8 mouse cellular contexts compared by ENCODE assay signal in genomic region chr10:128817033-128817432, GRCm38 (mm10). TPM values are rescaled to one million over a fixed set of nuclear protein-coding genes. Genes with fewer than 3 reads are reported as not detected.
DNase-seq lines count a peak whose midpoint lies in the region; ATAC-seq and TF ChIP-seq lines count a peak whose summit lies in the region.
"Had no signal": no experiment of that assay in that cellular context is flagged by ENCODE, and none has a peak within 500 bp of the region (broad histone marks: within the 10 kb centered on the region; RNA-seq: fewer than 3 reads in every experiment).

Gene Sarnp, plus strand, starts transcription at chr10:128817333.

- ATAC-seq in activated CD4-positive, CD25-positive, alpha-beta regulatory T cell, adult 4 months = no peak
- ATAC-seq in forebrain, postnatal 0 days = no peak
- no peak for ATAC-seq in hindbrain, embryonic 13.5 days (ENCODE audit: low FRiP score)
- ATAC-seq in liver, embryonic 16.5 days (ENCODE audit: low read depth) = no peak

- in situ Hi-C loops in CH12.LX (cut with MboI; ENCODE audit: low pct_ligation_motif_present, low pct_unique_long_range_greater_than_20kb, low sequenced_read_pairs) = no loop called here

- TF ChIP-seq EP300 in CH12.LX (IDR thresholded peaks at IDR 0.05; ENCODE audit: low read length) = no peak

- no peak for TF ChIP-seq RAD21 in CH12.LX (IDR thresholded peaks at IDR 0.05; ENCODE audit: low read depth, low read length)

- no peak within 1 kb of the TSS for H3K4me3 ChIP-seq in CH12.LX (replicated peaks in 1 of 3; ENCODE audit: low read depth in 2 of 3, low read length in 2 of 3, poor library complexity in 1 of 3)
- no peak within 1 kb of the TSS for H3K4me3 ChIP-seq in forebrain, postnatal 0 days (ENCODE audit: low read depth, low read length)
- H3K4me3 ChIP-seq in hindbrain, embryonic 13.5 days = no peak within 1 kb of the TSS
- H3K4me3 ChIP-seq in liver, embryonic 16.5 days (ENCODE audit: low read depth, low read length) = no peak within 1 kb of the TSS
- H3K4me3 ChIP-seq: erythroblast, embryonic 14.5 days had no signal

- TF ChIP-seq CTCF in CH12.LX (conservative IDR thresholded peaks at IDR 0.05 in 1 of 2, IDR thresholded peaks at IDR 0.05 in 1 of 2; ENCODE audit: low read depth in 2 of 2, low read length in 2 of 2) = no peak
- TF ChIP-seq CTCF in forebrain, postnatal 0 days (IDR thresholded peaks at IDR 0.05; ENCODE audit: low read depth) = no peak

- dilution Hi-C loops in CH12.LX (cut with MboI; ENCODE audit: extremely low pct_ligation_motif_present, extremely low pct_unique_long_range_greater_than_20kb, low sequenced_read_pairs) = no loop called here

- no peaks in the 10 kb centered on the region for H3K9me3 ChIP-seq in CH12.LX (replicated peaks; ENCODE audit: low read length)
- no peaks in the 10 kb centered on the region for H3K9me3 ChIP-seq in forebrain, postnatal 0 days (ENCODE audit: low read length)
- no peaks in the 10 kb centered on the region for H3K9me3 ChIP-seq in hindbrain, embryonic 13.5 days
- H3K9me3 ChIP-seq in liver, embryonic 16.5 days (replicated peaks; ENCODE audit: control insufficient read depth, low read length) = no peaks in the 10 kb centered on the region

- H3K4me1 ChIP-seq in CH12.LX (ENCODE audit: control insufficient read depth in 1 of 2, insufficient read depth in 2 of 2) = peaks cover 0 to 18% of the 10 kb centered on the region in 2 experiments; a peak in 2 of 4 replicates
- H3K4me1 ChIP-seq in forebrain, postnatal 0 days (ENCODE audit: insufficient read depth) = peaks cover 4% of the 10 kb centered on the region; the same call in 1 of the 2 replicates
- peaks cover 6% of the 10 kb centered on the region for H3K4me1 ChIP-seq in hindbrain, embryonic 13.5 days (replicated peaks)
- peaks cover 8% of the 10 kb centered on the region for H3K4me1 ChIP-seq in liver, embryonic 16.5 days (ENCODE audit: control insufficient read depth, low read depth, low read length)

- no peak within 1 kb of the TSS for H3K27ac ChIP-seq in CH12.LX (ENCODE audit: insufficient read depth, low read depth)
- H3K27ac ChIP-seq in forebrain, postnatal 0 days (ENCODE audit: low read depth, low read length) = no peak within 1 kb of the TSS
- H3K27ac ChIP-seq in hindbrain, embryonic 13.5 days = no peak within 1 kb of the TSS
- H3K27ac ChIP-seq in liver, embryonic 16.5 days (ENCODE audit: low read length) = no peak within 1 kb of the TSS

- WGBS in forebrain, postnatal 0 days = 91% methylated on average over 13 of the region's 13 CpGs
- WGBS in hindbrain, embryonic 13.5 days = 90% methylated on average over 13 of the region's 13 CpGs
- 84% methylated on average over 13 of the region's 13 CpGs for WGBS in liver, embryonic 16.5 days (ENCODE audit: insufficient replicate concordance)

- no peak for TF ChIP-seq POLR2A in CH12.LX (IDR thresholded peaks at IDR 0.05; ENCODE audit: low read depth, low read length)

- DNase-seq in CH12.LX (ENCODE audit: extremely low read depth) = no peak
- DNase-seq in forebrain, postnatal 0 days = no peak
- DNase-seq in embryo, embryonic 9.5 days (ENCODE audit: extremely low spot score) = no peak
- no peak for DNase-seq in cerebellum, postnatal 14 days

- H3K36me3 ChIP-seq in CH12.LX (replicated peaks in 1 of 2; ENCODE audit: control insufficient read depth in 1 of 2, insufficient read depth in 1 of 2, low read length in 1 of 2) = peaks cover 45 to 72% of the 10 kb centered on the region in 2 experiments
- peaks cover 57% of the 10 kb centered on the region for H3K36me3 ChIP-seq in forebrain, postnatal 0 days (ENCODE audit: insufficient read depth)
- H3K36me3 ChIP-seq in hindbrain, embryonic 13.5 days = peaks cover 63% of the 10 kb centered on the region
- H3K36me3 ChIP-seq in liver, embryonic 16.5 days (ENCODE audit: control insufficient read depth, insufficient read depth) = peaks cover 36% of the 10 kb centered on the region

- H3K4me2 ChIP-seq in CH12.LX (ENCODE audit: insufficient read depth, low read depth, poor library complexity, severe bottlenecking) = no peak within 1 kb of the TSS
- no peak within 1 kb of the TSS for H3K4me2 ChIP-seq in forebrain, postnatal 0 days (ENCODE audit: low read depth)
- H3K4me2 ChIP-seq in hindbrain, embryonic 13.5 days = no peak within 1 kb of the TSS
- H3K4me2 ChIP-seq in liver, embryonic 16.5 days (ENCODE audit: low read depth, low read length) = no peak within 1 kb of the TSS

- no peaks in the 10 kb centered on the region for H3K27me3 ChIP-seq in CH12.LX (replicated peaks)
- H3K27me3 ChIP-seq in forebrain, postnatal 0 days (ENCODE audit: insufficient read depth, low read length) = no peaks in the 10 kb centered on the region
- no peaks in the 10 kb centered on the region for H3K27me3 ChIP-seq in hindbrain, embryonic 13.5 days
- H3K27me3 ChIP-seq in liver, embryonic 16.5 days (ENCODE audit: control insufficient read depth, insufficient read depth, low read depth, low read length) = no peaks in the 10 kb centered on the region

- no peak within 1 kb of the TSS for H3K9ac ChIP-seq in CH12.LX (ENCODE audit: insufficient read depth, low read depth)
- H3K9ac ChIP-seq in forebrain, postnatal 0 days = no peak within 1 kb of the TSS
- H3K9ac ChIP-seq in hindbrain, embryonic 13.5 days = no peak within 1 kb of the TSS
- no peak within 1 kb of the TSS for H3K9ac ChIP-seq in liver, embryonic 16.5 days (ENCODE audit: low read depth, low read length)

- peaks cover 8% of the 10 kb centered on the region for H3K79me2 ChIP-seq in CH12.LX (replicated peaks; ENCODE audit: control insufficient read depth, extremely low read depth, insufficient read depth, poor library complexity, severe bottlenecking)

TF ChIP-seq in CH12.LX, 34 proteins besides CTCF, POLR2A, EP300 and RAD21:
- no peak for TF ChIP-seq HCFC1 (IDR thresholded peaks at IDR 0.05; ENCODE audit: low read depth, low read length)
- TF ChIP-seq UBTF (IDR thresholded peaks at IDR 0.05; ENCODE audit: low read depth, low read length) = no peak
- no peak for TF ChIP-seq ELF1 (IDR thresholded peaks at IDR 0.05; ENCODE audit: low read depth, low read length)
- no peak for TF ChIP-seq SIN3A (IDR thresholded peaks at IDR 0.05; ENCODE audit: low read length)
- no peak for TF ChIP-seq JUN (IDR thresholded peaks at IDR 0.05; ENCODE audit: insufficient read depth, low read depth, low read length)
- TF ChIP-seq PAX5 (IDR thresholded peaks at IDR 0.05; ENCODE audit: low read length) = no peak
- no peak for TF ChIP-seq TCF12 (IDR thresholded peaks at IDR 0.05; ENCODE audit: low read depth, low read length)
- no peak for TF ChIP-seq CHD2 (IDR thresholded peaks at IDR 0.05; ENCODE audit: low read length)
- TF ChIP-seq USF1 (IDR thresholded peaks at IDR 0.05; ENCODE audit: low read depth, low read length) = no peak
- TF ChIP-seq SMC3 (IDR thresholded peaks at IDR 0.05; ENCODE audit: low read depth, low read length) = no peak
- no peak for TF ChIP-seq MYC (IDR thresholded peaks at IDR 0.05; ENCODE audit: low read depth, low read length)
- TF ChIP-seq IRF4 (IDR thresholded peaks at IDR 0.05; ENCODE audit: low read depth, low read length) = no peak
- TF ChIP-seq MAFK (IDR thresholded peaks at IDR 0.05; ENCODE audit: insufficient replicate concordance, low read length) = no peak
- TF ChIP-seq NRF1 (IDR thresholded peaks at IDR 0.05; ENCODE audit: low read depth, low read length) = no peak

RNA-seq across cellular contexts. Expression of gene Sarnp, which starts in this region (rescaled TPM):
- 75.4 and 94.6 TPM in 2 replicates for total RNA-seq in CH12.LX (2012; rRNA removed)
- total RNA-seq in CH12.LX (2014; rRNA removed) = 170 and 198 TPM in 2 replicates
- polyA plus RNA-seq in CH12.LX (2012; ENCODE audit: insufficient read length, low read depth) = 201 and 283 TPM in 2 replicates
- 100 to 1,000 TPM; 192 to 229 TPM for polyA plus RNA-seq in activated CD4-positive, CD25-positive, alpha-beta regulatory T cell, adult 4 months (2017; shearing (Covaris generic))
- total RNA-seq in forebrain, postnatal 0 days (2014; rRNA removed) = 54.6 and 59.6 TPM in 2 replicates
- 146 and 167 TPM in 2 replicates for polyA plus RNA-seq in forebrain, postnatal 0 days (2015; fragmentation: Nextera tagmentation; extraction: Ambion mirVana)
- 185 and 190 TPM in 2 replicates for polyA plus RNA-seq in hindbrain, embryonic 13.5 days (2015; fragmentation: Nextera tagmentation; extraction: Ambion mirVana)
- polyA plus RNA-seq in liver, embryonic 16.5 days (2015; fragmentation: Nextera tagmentation; extraction: Ambion mirVana) = 84.4 and 94.9 TPM in 2 replicates
